Mouse (Mus musculus): ENCODE measurements around the gene E2f2.

E2f2 gene

GRCm38 (mm10) chr4:136195629-136196028 lies 23.4 kb downstream of the E2f2 start:
- in situ Hi-C loops (cut with MboI; ENCODE audit: low sequenced_read_pairs): no loop called here

- in situ Hi-C loops (cut with MboI; ENCODE audit: low sequenced_read_pairs): no loop called here
Observed at GRCm38 (mm10) chr4:136196201-136196600, 24.0 kb downstream of the E2f2 start.

GRCm38 (mm10) chr4:136198846-136199245 lies 26.7 kb downstream of the E2f2 start:
- in situ Hi-C loops (cut with MboI; ENCODE audit: low sequenced_read_pairs): no loop called here

- in situ Hi-C loops (cut with MboI; ENCODE audit: low sequenced_read_pairs): no loop called here
Observed at GRCm38 (mm10) chr4:136199562-136200292, 27.5 kb downstream of the E2f2 start.

GRCm38 (mm10) chr4:136202509-136202908 lies 30.3 kb downstream of the E2f2 start:
- in situ Hi-C loops (cut with MboI; ENCODE audit: low sequenced_read_pairs): no loop called here

- in situ Hi-C loops (cut with MboI; ENCODE audit: low sequenced_read_pairs): no loop called here
Observed at GRCm38 (mm10) chr4:136204775-136205174, 32.6 kb downstream of the E2f2 start.

DNA sequence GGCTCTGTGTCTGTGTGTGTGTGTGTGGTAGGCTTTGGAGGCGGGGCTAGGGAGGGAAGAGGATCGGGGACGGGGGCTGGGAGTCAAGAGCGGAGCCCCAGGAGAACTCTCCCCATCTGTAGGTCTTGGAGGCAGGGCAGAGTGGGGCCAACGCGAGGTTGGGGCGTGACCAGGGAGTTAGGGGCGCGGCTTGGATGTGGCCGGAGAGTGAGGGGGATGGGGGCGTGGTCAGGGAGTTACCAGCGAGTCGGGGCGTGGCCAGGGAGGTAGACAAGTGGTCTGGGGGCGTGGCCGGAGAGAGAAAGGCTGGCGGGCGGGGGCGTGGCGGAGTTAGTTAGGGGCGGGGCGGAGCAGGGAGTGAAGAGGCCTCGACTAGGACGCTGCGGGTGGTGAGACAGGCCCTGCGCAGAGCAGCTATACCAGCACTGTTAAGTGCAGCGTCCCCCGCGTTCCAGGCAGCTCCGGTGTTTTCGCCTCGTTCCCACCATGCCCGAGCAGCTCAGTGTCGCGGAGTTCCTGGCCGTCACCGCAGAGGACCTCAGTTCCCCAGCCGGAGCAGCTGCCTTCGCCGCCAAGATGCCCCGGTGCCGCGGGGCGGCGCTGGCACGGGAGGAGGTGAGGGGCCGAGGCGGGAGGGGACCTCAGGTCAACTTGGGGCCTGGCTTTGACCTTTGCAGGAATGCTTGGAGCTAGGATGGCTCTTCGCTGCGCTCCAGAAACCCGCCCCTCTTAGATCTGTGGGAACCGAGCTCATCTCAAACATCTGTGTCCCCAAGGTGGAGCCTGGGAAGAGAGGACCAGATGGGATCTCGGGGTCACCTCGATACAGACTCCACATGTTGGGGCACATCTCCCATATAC lies 34.1 kb downstream of the E2f2 start, which contains the start of gene Asap3:
TSS of gene Asap3 (plus strand) at position 333 of the 861 bp plus-strand sequence.
- in situ Hi-C loops (cut with MboI; ENCODE audit: low sequenced_read_pairs): no loop called here

GRCm38 (mm10) chr4:136206943-136207342 lies 34.7 kb downstream of the E2f2 start:
- in situ Hi-C loops (cut with MboI; ENCODE audit: low sequenced_read_pairs): no loop called here

GRCm38 (mm10) chr4:136210931-136211330 lies 38.7 kb downstream of the E2f2 start:
- in situ Hi-C loops (cut with MboI; ENCODE audit: low sequenced_read_pairs): no loop called here

- in situ Hi-C loops (cut with MboI; ENCODE audit: low sequenced_read_pairs): no loop called here
Observed at GRCm38 (mm10) chr4:136213629-136214028, 41.4 kb downstream of the E2f2 start.

- in situ Hi-C loops (cut with MboI; ENCODE audit: low sequenced_read_pairs): no loop called here
Observed at GRCm38 (mm10) chr4:136214828-136215227, 42.6 kb downstream of the E2f2 start.

- in situ Hi-C loops (cut with MboI; ENCODE audit: low sequenced_read_pairs): no loop called here
Observed at GRCm38 (mm10) chr4:136215576-136215975, 43.4 kb downstream of the E2f2 start.

GRCm38 (mm10) chr4:136217063-136217462 lies 44.9 kb downstream of the E2f2 start:
- in situ Hi-C loops (cut with MboI; ENCODE audit: low sequenced_read_pairs): no loop called here

DNA sequence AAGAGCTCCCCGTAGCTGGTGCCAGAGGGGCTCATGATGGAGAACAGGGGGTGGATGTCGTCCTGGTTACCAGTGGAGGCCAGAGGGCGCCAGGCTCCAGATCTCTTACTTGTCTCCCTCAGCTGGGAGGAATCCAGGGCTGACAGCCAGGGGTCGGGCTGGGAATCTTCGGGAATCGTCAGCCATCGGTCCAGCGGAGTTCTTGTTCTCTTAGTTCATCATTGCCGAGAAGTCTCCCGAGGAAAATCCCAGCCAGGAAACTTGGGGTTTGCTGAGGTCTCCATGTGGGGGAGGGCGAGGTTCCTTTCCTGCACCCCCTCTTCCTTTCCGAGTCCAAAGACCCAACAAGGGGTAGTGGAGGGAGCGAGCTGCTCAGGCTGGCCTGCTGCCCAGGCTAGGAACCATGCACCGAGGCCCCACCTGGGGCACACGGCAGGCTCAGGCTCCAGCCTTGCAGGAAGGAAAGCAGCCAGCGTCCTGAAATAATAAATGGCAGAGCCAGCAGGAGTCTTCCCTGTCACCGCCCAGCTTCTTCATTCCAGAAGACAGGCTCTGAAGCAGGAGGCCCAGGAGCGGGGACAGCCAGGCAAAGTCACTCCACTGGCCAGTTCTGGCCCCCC lies 46.5 kb downstream of the E2f2 start:
- in situ Hi-C loops (cut with MboI; ENCODE audit: low sequenced_read_pairs): no loop called here

DNA sequence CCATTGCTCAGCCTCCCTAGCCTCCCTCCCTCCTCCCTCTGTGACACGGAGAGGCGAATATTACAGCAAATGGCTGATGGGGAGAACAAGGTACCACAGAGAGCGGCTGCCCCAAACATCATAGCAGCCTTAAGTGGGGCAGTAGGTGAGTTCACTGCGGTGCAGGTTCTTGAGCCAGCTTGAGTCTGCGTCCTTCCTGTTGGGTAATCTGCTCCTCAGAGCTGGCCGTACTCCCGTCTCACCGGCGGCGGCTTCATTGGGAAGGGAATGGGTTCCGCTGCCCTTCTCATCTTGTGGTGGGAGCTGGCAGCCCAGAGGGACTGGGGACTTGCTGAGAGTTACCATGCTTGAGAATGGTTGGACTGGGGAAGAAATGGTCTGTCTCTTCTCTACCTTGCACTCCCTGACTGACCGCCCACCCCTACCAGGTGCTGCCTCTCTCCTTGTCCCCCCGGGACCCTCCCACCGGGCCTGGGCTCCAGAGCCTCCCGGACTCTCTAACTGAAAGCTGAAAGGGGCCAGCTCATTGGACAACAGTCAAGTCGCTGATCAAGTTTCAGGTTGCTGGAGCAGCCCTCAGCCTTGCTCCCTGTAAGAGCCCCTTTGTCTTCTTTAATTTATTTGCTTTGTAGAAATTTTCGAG lies 48.1 kb downstream of the E2f2 start:
- in situ Hi-C loops (cut with MboI; ENCODE audit: low sequenced_read_pairs): no loop called here

GRCm38 (mm10) chr4:136223549-136224239 lies 51.5 kb downstream of the E2f2 start:
- in situ Hi-C loops (cut with MboI; ENCODE audit: low sequenced_read_pairs): no loop called here

DNA sequence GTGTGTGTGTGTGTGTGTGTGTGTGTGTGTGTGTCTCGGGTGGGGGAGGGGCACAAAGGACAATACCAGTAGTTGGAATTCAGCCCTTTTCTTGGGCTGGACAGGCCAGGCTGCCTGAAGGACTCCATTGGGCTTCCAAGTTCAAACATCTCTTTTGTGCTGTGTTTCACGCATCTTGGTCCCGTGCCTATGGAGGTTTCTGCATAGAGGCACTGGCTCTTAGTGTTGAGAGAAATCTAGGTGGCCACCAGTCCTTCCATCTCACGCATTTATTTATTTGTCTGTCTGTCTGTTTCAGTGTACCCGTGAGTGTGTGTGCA lies 52.0 kb downstream of the E2f2 start:
- in situ Hi-C loops (cut with MboI; ENCODE audit: low sequenced_read_pairs): no loop called here

GRCm38 (mm10) chr4:136224677-136225460 lies 52.7 kb downstream of the E2f2 start:
- in situ Hi-C loops (cut with MboI; ENCODE audit: low sequenced_read_pairs): no loop called here

GRCm38 (mm10) chr4:136227408-136227807 lies 55.2 kb downstream of the E2f2 start:
- in situ Hi-C loops (cut with MboI; ENCODE audit: low sequenced_read_pairs): no loop called here

DNA sequence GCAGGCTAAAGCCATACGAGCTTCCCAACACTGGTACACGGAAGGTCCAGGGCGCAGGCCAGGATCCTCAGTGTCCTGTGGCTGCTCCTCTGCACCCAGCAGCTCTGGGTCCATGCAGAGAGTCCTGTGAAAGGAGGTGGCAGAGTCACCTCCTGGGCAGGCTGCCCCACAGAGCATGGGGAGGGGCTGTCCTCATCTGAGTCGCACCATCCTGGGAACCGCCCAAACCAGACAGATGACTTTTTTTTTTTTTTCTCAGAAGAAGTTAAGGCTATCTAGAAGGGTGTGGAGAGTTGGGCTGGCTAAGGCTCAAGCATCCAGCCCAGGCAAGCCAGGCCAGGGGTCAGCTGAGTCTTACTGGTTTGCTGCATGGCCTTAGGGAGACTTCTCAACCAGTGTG lies 56.4 kb downstream of the E2f2 start:
- in situ Hi-C loops (cut with MboI; ENCODE audit: low sequenced_read_pairs): no loop called here

Data from CH12F3 (cell line).